Mouse (Mus musculus) adrenal gland, postnatal 25 days (tissue): ENCODE data around the gene Foxp1. TPM values are rescaled to one million over a fixed set of nuclear protein-coding genes. Genes with fewer than 3 reads are reported as not detected.

Experiments used
- DNase-seq: peaks from one replicate; pipeline ENCODE4 v3.0.0; 2021; ENCODE audit warnings: mixed read lengths
- total RNA-seq: library from RNA; stranded (reverse); gene quantifications from 2 replicates; pipeline ENCODE4 v1.2.3, GENCODE M21; 2021

Foxp1 gene
- total RNA-seq, 1 experiment from 2014 or later, result 58.1 TPM

DNA sequence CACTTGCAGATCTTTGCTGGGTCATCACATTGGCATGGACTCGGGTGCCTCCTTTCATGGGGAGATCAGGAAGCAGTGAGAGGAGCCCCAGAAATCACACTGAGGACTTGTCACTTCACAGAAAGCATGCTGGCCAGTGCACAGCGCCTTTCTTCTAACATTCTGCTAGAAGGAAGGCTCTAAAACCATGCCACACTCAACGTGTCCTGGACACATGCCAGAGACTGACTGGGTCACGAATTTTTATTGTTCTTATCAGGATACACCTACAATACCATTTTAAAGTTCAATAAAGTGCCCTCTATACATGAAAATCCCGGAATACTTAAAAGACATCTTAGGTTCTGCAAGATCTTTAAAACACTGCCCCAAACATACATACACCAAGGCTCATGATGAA, 475.2 kb downstream of the Foxp1 start:
- no peak for DNase-seq

DNA sequence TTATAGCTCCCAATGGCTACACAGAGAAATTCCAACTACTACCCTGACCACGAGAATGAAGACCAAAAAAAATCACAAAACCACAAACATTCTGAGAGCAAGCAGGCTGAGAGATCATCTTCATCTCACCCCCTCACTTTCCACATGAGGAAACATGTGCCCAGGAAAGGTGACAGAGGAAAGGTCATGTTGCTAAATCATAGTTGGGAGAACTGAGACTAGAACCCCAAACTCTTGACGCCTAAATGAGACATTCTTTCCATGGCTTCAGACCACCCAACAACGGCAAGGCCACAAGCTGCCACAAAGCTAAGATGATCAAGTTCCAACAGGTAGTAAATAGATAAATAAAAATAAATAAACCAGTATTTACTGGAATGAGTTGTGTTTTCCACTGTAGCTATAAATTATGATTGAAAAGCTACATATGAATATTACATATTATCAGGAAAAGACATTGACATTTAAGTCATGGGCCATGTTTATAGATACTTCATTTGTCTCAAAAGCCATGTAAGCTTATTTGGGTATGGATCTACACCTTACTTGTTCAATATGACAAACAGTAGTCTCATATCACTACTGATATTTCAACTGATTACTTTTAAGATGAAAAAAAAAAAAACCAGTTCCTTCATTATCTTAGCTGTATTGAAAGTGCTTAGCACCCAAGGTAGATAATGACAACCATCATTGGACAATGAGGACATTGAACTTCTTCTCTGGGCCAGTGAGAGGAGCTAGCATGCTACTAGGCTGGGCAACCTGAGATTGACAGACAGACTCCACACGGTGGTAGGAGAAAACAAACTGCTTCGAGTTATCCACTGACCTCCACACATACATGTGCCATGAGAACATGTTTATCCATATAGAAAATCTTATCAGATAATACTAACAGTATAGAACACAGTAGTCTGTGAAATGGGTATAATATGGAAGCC, 476.4 kb downstream of the Foxp1 start:
- no peak for DNase-seq

DNA sequence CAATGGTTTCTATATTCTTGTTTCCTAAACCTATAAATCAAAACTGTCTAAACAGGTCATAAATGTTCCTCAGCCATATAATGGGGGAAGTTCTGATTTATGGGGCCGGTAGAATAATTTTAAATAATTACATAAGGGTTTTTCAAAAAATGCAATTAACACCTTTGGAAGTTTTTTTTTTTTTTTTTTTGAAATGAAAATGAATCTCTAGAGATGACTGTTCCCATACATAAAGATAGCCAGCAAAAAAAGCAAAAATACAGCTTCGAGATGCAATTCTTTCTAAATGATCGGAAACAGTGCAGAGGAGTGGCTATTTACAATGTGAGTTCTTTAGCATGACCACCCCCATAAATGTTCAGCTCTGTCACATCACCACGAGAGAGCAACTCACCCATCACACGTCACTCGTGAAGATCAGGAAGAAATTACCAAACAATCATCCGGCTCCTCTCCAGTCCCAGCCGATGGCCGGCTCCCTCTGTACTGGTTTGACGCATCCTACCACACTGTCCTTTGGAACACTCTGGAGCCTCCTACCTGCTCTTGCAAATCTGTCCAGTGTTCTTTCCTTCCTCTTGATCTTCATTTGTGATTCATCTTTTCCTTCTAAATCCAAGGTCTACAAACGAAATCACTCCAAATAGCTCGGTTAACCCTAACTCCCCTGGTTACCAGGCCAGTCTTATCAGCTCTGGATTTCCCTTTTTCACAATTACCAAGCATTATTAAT, 478.4 kb downstream of the Foxp1 start:
- no peak for DNase-seq

DNA sequence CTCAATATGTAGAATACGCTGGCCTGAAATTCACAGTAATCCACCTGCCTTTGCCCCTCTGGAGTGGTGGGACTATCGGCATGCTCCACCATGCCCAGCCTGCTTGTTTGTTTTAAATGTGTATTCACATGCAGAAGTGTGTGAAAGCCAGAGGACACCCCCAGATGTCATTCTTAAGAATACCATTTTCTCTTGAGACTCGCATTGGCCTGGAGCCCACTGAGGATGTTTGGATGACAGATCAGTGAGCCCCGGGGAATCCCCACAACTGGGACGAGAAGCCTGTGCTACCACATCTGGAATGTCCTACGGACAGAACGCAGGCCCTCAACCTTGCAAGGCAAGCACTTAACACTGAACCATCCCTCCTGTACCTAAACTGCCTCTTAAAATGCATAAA, 479.3 kb downstream of the Foxp1 start:
- peak; percentile 11 for DNase-seq

DNA sequence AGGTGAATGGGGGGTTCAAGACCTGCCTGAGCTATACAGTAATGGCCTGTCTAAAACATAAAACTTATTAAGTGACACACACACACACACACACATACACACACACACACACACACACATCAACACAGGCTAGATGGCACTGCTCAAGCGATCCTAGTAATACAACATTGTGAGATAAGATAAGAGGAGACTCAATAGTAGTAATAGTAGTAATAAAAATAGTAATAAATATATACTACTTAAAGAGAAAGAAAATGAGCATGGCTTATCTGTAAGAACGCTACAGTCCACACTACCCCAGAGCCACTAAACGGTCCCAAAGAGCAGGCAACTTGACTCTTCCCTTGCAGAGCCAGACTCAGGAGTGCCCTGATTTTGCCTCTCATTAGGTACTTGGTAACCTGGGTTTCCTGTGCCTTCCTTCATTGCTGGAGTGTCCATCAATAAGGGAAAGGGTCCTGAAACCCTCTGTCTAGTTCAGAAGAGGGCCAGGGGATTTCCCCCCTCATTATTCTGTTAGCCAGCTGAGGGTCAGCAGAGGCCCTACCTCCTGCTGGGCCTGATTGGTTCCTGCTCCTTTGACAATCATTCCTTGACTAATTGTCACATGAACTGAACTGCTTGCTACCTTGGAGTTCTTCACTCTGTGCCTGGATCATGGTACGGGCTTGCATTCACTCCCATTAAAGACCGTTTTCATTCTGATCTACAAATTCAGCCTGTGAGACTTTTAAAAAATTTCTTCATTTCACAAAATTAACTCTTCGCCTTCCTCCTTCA, 480.2 kb downstream of the Foxp1 start:
- no peak for DNase-seq

DNA sequence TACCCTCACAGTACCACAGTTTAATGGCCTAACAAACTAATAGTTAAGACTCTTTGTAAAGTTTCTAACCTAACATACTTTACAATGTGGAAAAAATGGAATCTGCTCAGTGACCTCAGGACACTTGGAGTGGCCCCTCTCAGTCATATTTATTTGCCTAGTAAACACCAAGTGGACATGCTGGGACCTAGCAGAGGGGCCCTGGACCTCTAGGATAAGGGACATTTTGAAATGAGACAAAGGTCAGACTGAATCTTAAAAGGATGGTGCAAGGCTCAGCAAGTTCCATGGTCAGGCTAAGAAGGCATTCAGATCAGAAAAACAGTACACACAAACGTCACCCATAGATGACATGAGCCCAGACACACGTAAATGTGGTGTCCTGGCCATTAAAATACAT, 483.5 kb downstream of the Foxp1 start:
- DNase-seq, result no peak

DNA sequence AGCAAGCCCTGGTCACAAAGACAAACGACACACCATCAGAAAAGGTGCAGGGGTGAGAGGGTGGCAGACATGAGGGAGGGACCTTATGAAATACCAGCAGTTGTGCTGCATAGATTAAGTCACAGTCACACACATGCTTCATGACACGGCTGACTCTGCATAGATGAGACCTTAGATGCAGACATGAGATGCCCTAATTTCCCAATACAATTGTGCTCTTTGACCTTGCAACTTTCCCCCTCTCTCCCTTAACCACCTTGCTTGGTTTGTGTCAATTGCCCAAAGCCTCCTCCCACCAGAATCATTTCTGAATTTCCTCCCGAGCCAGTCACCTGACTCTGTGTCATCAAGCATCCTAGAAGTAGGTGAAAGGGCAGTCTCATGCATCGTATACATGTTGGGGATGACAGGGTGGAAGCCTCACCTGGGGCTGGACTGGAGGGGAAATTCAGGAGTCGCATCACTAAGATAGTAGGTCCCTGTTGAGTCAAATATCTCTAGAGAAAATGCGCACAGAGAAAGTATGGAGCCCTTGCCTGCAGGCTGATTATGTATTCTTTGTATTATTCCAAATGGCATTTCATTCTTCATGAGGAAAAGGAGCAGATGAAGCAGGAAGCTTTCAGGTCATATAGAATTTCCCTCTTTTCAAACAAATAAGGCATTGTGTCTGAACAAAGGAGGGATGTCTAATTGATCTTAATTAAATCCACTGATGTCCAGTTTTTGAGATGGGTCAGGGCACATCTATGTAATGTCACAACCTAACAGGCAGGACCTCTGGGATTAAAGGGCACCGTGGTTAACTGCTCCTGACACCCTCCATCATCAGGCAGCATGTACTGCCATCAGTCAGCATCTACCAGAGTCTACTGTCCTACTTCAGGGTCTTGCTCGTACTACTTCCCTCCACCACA, 486.8 kb downstream of the Foxp1 start:
- DNase-seq, result no peak

DNA sequence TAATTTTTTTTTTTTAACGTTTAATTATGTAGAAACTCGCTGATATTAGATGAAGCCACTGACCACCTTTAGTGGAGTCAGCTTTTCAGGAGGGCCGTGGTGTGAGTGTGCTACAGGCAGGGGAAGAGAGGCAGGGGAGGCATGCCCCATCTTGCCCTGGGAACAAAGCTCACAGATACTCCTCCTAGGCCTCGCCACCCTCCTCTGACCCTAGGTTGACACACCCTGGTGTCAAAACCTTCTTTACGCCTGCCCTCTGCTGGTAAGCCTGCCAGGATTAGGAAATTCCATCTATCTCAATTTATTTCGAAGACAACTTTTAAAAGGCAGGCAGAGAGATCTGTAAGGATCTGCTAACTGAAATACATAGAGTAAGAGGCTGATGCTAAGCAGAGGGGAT, 489.5 kb downstream of the Foxp1 start:
- DNase-seq, result no peak

DNA sequence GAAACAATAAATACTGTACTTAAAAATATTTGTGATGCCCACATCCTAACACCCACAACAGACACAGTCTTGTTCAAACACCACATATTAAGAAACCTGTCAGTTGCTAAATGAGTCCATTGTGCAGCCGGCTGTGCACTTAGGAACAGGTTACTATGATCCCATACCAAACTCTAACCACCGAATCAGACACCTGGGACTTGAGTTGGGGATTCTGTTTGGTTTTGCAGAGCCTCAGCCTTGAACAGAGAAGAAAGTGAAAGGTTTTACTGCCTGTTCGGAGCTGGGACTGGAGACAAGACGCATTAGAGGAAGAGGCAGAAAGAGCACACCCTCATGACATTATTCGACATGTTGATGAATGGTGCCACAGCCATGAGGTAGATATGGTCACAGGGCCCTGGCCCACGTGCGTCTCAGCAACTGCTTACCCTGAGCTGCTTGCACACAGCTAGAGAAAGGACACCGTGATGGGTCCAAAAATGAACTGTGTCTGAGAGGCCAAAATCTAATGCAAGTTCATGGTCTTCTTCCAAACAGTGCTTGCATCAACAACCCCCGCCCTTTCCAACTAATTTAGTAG, 491.1 kb downstream of the Foxp1 start:
- DNase-seq, result no peak

DNA sequence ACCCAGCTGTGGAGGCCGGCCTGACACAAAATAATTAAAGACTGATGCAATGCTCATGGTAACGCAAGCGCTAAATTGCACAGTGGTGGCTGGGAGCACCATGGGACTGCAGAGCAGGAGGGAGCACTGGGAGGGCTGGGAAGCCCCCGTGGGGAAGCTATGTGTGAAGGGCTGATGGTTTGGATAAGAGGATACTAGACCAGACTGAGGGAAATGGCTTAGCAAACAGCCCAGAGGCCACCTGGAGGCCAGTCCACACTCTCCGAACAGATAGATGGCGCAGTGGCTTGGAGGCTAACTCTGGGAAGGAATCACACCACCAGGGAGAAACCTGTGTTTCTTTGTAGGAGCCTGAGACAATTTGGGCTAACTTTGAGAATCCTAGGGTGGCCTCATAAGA, 492.3 kb downstream of the Foxp1 start:
- no peak for DNase-seq

DNA sequence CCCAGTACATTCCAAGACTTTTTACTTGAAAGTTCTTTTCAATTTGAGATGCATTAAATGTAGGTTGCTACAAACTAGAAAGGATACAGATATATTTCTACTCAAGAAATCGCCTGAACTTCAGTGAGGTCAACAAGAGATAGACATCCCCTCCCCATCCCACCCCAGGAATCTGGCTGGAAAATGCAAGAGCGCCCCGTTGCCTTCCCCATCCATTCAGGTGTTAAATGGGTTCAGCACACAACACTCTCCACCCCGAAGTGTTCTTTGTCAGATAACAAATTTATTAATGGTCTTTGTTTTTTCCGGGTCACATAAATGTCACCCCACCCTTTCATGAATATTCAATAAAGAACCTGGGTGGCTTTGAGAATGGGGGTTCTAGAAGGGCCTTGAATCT, 493.1 kb downstream of the Foxp1 start:
- DNase-seq, result no peak

DNA sequence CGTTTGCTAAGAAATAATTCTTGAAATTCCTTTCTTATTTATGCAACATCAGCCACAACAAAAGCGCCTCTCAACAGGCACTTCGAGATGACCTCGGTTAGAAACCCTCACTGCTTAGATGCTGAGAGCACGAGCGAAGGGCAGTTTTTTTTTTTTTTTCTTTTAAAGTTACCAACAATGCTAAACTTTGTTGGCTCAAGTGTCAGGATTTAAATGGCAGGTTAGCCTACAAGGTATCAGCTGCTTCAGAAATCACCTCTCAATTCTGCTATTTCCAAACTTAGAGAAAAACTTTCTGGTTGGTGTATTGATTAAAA, 493.6 kb downstream of the Foxp1 start:
- no peak for DNase-seq

DNA sequence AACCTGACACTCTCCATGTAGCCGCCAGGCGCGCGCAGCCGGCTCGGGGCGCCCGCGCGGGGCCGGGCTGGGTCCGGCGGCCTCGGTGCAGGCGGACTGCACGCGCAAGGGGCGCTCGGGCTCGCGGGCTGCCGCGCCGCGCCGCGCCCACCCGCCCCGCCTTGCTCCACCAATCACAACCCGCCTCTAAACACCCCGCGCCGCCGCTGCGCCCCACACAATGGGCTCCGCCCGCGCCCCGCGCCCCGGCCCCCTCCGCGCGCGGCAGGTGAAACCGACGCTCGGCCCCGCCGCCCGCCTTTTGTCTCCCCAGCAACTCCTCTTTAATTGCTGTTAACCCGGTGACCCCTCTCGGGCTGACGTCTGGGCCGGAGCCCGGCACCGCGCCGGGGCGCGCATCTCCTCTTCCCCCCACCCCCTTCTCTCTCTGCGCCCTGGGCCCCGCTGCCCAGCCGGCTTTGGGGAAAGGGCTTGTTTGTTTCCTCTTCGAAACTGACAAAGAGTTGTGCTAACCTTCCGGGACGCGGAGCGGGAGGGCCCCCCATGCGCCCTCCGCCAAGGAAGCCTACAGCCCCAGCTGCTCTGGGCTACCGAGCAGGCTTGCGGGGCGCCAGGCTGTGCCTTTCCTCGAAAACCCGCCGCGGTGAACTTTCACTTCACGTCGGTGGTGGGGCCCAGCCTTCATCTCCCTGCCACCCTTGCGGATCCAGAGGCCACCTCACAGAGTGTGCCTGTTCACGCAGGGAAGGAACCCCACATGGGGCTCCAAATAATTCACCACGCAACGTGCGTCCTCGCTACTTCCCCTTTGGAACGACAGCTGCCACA, 494.1 kb downstream of the Foxp1 start:
- DNase-seq, result peak; percentile 68

DNA sequence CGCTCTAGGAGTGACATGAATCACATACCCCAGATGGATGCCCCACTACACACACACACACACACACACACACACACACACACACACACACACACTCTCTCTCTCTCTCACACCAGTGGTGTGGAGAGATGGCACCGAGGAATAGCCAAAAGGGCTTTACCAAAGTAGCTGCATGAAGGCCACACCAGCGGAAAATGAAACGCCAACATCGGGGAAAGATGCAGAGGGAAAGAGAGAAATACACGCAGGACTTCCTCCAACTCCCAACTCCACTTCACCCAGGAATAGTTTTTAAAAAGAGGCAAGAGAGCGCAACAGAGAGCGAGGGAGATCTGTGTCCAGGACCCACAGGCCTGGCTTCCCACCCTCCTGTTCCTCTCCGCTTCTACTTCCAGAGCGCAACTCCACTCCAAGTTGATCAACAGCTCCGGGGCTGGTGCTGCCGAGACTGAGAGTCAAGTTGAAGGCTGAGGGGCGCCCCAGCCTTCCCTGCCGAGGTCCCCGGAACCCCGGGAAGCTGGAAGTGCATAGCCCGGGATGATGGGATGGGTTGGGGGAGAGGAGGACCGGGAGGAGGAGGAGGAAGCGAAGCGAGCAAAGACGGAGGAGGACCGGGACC, 494.9 kb downstream of the Foxp1 start:
- no peak for DNase-seq

DNA sequence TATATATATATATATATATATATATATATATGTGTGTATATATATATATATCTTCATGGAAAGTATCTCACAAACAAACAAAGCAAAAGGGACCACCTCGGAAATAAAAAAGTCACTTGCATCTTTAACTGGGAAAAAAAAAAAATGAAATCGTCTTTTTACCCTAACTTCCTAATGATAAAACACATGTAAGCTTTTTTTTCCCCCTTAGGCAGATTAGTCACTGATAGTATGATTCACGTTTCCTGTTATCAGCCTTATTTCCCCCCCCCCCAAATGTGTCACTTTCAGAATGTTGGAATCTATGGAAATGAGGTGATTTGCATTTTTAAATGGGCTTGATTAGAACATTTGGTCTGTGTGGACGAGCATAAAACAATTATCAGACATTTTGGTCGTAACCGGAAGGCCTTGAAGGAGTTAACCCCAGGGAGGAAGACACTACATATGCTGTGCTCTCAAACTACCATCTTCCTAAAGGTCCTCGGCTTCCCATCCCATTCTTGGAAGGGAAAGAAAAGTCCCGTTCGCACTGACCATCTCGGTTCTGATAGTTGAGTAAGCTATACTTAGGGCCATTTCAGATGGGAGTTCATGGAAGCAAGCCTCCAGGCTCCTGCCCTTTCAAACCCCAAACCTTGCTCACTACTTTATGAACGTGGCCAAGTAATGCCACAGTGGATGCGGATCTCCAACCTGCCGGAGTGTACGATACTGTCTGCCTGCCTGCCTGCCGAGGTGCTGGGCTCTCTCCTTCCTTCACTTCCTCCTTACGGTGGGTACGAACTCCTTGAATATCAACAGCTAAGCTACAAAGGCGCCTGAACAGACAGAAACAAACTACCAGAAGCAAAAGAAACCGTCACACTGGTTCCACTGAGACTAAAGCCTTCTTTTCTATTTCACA, 495.6 kb downstream of the Foxp1 start:
- no peak for DNase-seq

DNA sequence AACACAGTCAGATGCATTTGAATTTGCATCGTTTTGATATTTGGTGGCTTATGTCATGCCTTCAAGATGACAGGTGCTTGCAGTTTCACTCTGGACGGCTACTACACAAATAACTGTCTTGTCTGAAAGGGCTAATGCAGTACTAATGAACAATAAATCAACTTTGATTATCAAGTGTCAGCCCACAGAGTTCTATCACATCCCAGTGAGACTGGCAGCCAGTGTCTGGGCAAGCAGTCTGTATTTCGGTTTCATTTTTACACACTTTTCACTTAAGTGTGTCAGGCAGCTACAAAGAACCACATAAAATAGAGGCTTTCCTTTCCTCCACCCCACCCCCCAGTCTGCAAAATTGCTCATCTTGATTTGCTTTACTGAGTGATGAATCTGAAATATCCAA, 496.5 kb downstream of the Foxp1 start:
- no peak for DNase-seq

DNA sequence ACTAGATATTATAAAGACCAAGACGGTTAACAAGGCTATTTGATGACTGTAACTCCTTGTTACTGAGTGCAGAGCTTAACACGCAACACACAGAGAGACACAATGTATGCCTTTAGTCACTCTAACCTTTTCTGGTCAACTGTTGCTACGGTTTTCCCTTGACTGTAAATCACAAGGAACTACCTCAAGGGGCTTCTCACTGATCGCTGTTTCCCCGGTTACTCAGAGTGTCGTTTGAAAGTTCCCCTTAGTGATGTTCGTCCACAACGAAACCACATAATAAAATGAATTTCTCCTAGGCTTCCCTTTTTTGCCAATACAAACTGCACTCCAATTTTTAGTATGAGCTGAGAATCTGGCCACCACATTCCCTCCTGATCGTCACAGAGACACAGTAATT, 497.9 kb downstream of the Foxp1 start:
- DNase-seq, result no peak

DNA sequence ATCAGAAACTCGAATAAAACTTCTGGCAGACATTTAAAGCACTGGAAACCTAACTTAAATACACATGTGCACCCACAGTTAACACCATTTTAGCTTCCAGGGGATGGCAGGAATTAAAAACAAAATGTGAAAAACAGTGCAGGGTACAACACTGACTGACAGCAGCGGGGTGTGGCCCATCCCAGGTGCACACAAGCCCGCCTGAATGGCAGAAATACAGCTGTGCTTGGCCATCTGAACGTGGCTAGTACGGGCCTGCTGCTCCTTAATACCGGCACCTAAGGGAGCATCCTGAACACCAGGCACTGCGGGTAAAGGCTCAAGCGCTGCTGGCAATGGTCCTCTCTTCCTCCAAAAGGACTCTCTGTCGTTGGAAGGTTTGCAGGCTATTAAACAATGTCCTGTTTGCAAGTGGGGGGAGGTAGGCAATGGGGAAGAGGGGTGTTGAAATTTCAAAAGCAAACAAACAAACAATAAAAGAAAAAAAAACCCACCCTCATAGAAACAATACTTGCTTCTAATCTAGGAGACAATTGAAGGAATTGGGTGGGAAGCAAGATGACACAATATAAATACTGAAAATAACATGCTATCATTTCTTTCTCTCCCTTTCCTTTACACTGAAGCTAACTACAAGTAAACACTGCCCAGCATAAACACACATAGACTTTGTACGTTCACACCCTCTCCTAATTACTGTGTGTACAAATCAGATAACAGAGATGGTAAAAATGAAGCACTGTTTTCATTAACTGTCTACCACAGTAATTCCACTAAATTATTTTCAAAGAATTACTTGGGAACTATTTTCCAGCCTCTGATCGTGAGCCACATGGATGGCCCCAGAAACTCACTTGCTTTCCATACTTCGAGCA, 501.7 kb downstream of the Foxp1 start:
- DNase-seq, result no peak
